Mouse (Mus musculus) kidney, adult 9 months (tissue): ENCODE measurements around the gene Ager.

Experiments used
- DNase-seq: peaks from one replicate; pipeline ENCODE4 v3.0.0; 2022

The Ager gene

GRCm38 (mm10) chr17:34605609-34606008, 7.9 kb downstream of the Ager start:
- DNase-seq: peak; percentile 98

- no peak for DNase-seq
Measured at GRCm38 (mm10) chr17:34606186-34607039, 8.8 kb downstream of the Ager start.

GRCm38 (mm10) chr17:34607997-34608396, 10.3 kb downstream of the Ager start:
- no peak for DNase-seq

- DNase-seq: no peak
Measured at GRCm38 (mm10) chr17:34611050-34611449, 13.4 kb downstream of the Ager start.

GRCm38 (mm10) chr17:34613054-34613645, 15.5 kb downstream of the Ager start:
- DNase-seq: no peak

- DNase-seq: no peak
Measured at GRCm38 (mm10) chr17:34613830-34614229, 16.2 kb downstream of the Ager start.

- DNase-seq: no peak
Measured at GRCm38 (mm10) chr17:34615871-34616270, 18.2 kb downstream of the Ager start, which contains the start of gene Egfl8. TSS of gene Egfl8 (minus strand) at chr17:34615971.

- DNase-seq: peak; percentile 84
Measured at GRCm38 (mm10) chr17:34618999-34619398, 21.3 kb downstream of the Ager start.

GRCm38 (mm10) chr17:34621006-34621405, 23.3 kb downstream of the Ager start:
- no peak for DNase-seq

- DNase-seq: no peak
Measured at GRCm38 (mm10) chr17:34623161-34623560, 25.5 kb downstream of the Ager start.

GRCm38 (mm10) chr17:34624981-34625380, 27.3 kb downstream of the Ager start:
- DNase-seq: peak; percentile 82

GRCm38 (mm10) chr17:34626062-34626772, 28.6 kb downstream of the Ager start:
- DNase-seq: peak; percentile 67

- peak; percentile 60 for DNase-seq
Measured at GRCm38 (mm10) chr17:34626773-34627092, 29.1 kb downstream of the Ager start.

GRCm38 (mm10) chr17:34627093-34627942, 29.7 kb downstream of the Ager start:
- DNase-seq: peak; percentile 95

- peak; percentile 89 for DNase-seq
Measured at GRCm38 (mm10) chr17:34627943-34628643, 30.4 kb downstream of the Ager start, which contains the start of gene Ppt2. TSS of gene Ppt2 (minus strand) at chr17:34628510.

- no peak for DNase-seq
Measured at GRCm38 (mm10) chr17:34628644-34628967, 30.9 kb downstream of the Ager start.

GRCm38 (mm10) chr17:34629221-34629751, 31.6 kb downstream of the Ager start, which contains the start of gene Prrt1:
TSS of gene Prrt1 (plus strand) at chr17:34629533.
- DNase-seq: no peak

GRCm38 (mm10) chr17:34629796-34630603, 32.3 kb downstream of the Ager start:
- no peak for DNase-seq

- no peak for DNase-seq
Measured at GRCm38 (mm10) chr17:34630761-34631301, 33.2 kb downstream of the Ager start.

GRCm38 (mm10) chr17:34631647-34632046, 34.0 kb downstream of the Ager start:
- no peak for DNase-seq

- peak; percentile 89 for DNase-seq
Measured at GRCm38 (mm10) chr17:34632261-34632691, 34.6 kb downstream of the Ager start.
